10 mouse cellular contexts compared by ENCODE assay signal in the genomic region with DNA sequence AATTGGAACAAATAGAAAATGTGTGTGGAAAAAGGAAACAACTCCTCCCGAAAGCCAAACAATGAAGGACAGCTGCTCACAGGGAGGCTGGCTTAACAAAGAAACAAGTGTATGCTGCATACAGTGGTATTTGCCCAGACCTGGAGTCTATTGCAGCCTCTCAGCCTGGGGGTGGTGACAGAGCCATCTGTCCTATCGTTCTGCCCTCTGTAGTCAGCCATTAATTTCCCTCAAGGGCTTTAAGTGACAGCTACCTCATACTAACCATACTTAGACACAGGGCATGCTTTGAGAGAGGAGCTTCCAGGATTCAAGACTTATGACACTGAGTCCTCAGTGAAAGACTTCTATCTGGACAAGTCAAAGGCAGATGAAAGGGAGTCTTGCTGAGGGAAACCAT.
A peak's percentile ranks its signal among the peaks of the same experiment; 100 is the strongest.
DNase-seq lines count a peak whose midpoint lies in the region; ATAC-seq and TF ChIP-seq lines count a peak whose summit lies in the region.
"Had no signal": no experiment of that assay in that cellular context is flagged by ENCODE, and none has a peak within 500 bp of the region (broad histone marks: within the 10 kb centered on the region; RNA-seq: fewer than 3 reads in every experiment).

No protein-coding gene starts in this region.

- WGBS in heart, postnatal 0 days: 13% methylated on average over 2 of the region's 2 CpGs
- 12% methylated on average over 2 of the region's 2 CpGs for WGBS in embryonic facial prominence, embryonic 10.5 days
- whole genome bisulfite sequencing in hindbrain, embryonic 15.5 days: 4% methylated on average over 2 of the region's 2 CpGs
- WGBS in neural tube, embryonic 14.5 days: 1% methylated on average over 2 of the region's 2 CpGs

- ATAC-seq in heart, postnatal 0 days (ENCODE audit: insufficient read depth, low read depth): peak; percentile 74
- ATAC-seq in hindbrain, embryonic 15.5 days (ENCODE audit: low FRiP score, low read depth): peak; percentile 73; the same call in 1 of the 2 replicates
- ATAC-seq in neural tube, embryonic 14.5 days (ENCODE audit: low read depth): peak; percentile 89

- no peaks in the 10 kb centered on the region for H3K27me3 ChIP-seq in heart, postnatal 0 days (ENCODE audit: control insufficient read depth, insufficient read depth, low read length)
- no peaks in the 10 kb centered on the region for H3K27me3 ChIP-seq in embryonic facial prominence, embryonic 10.5 days (replicated peaks; ENCODE audit: low read depth, poor library complexity, severe bottlenecking)
- no peaks in the 10 kb centered on the region for H3K27me3 ChIP-seq in hindbrain, embryonic 15.5 days
- H3K27me3 ChIP-seq in neural tube, embryonic 14.5 days (ENCODE audit: control insufficient read depth, insufficient read depth, low read length): no peaks in the 10 kb centered on the region
- H3K27me3 ChIP-seq: embryonic facial prominence, embryonic 15.5 days; lung, embryonic 15.5 days had no signal

- H3K9me3 ChIP-seq in heart, postnatal 0 days (replicated peaks; ENCODE audit: control insufficient read depth, low read length): no peaks in the 10 kb centered on the region
- H3K9me3 ChIP-seq in embryonic facial prominence, embryonic 10.5 days: no peaks in the 10 kb centered on the region
- no peaks in the 10 kb centered on the region for H3K9me3 ChIP-seq in hindbrain, embryonic 15.5 days
- H3K9me3 ChIP-seq in neural tube, embryonic 14.5 days (ENCODE audit: control insufficient read depth, low read length): no peaks in the 10 kb centered on the region
- H3K9me3 ChIP-seq: embryonic facial prominence, embryonic 15.5 days; lung, embryonic 15.5 days had no signal

- no peak overlapping the region for H3K4me3 ChIP-seq in heart, postnatal 0 days (ENCODE audit: low read depth, low read length)
- H3K4me3 ChIP-seq in embryonic facial prominence, embryonic 10.5 days: no peak overlapping the region
- H3K4me3 ChIP-seq in hindbrain, embryonic 15.5 days: no peak overlapping the region
- H3K4me3 ChIP-seq in neural tube, embryonic 14.5 days (ENCODE audit: low read depth, low read length): no peak overlapping the region
- H3K4me3 ChIP-seq: embryonic facial prominence, embryonic 15.5 days; lung, embryonic 15.5 days had no signal

- H3K27ac ChIP-seq in heart, postnatal 0 days (ENCODE audit: low read depth): no peak overlapping the region
- H3K27ac ChIP-seq in embryonic facial prominence, embryonic 10.5 days (replicated peaks): no peak overlapping the region
- H3K27ac ChIP-seq in hindbrain, embryonic 15.5 days (replicated peaks): no peak overlapping the region
- H3K27ac ChIP-seq in neural tube, embryonic 14.5 days (ENCODE audit: low read depth, low read length): no peak overlapping the region
- H3K27ac ChIP-seq: embryonic facial prominence, embryonic 15.5 days; lung, embryonic 15.5 days had no signal

- peak; percentile 28 for DNase-seq in heart, postnatal 0 days (ENCODE audit: low spot score)
- no peak for DNase-seq in heart, adult 18-20 months
- DNase-seq in embryonic facial prominence, embryonic 10.5 days (ENCODE audit: low spot score): peak; percentile 43
- DNase-seq in cerebellum, adult 8-10 months: no peak
- no peak for DNase-seq in thymus, postnatal 4 days
- DNase-seq: adrenal gland, postnatal 36 days had no signal

- no peak for TF ChIP-seq CTCF in heart, postnatal 0 days (IDR thresholded peaks at IDR 0.05; ENCODE audit: low read depth)

- H3K4me1 ChIP-seq in heart, postnatal 0 days (ENCODE audit: control insufficient read depth, insufficient read depth): no peaks in the 10 kb centered on the region
- H3K4me1 ChIP-seq in embryonic facial prominence, embryonic 10.5 days: peaks cover 4% of the 10 kb centered on the region; the same call in 1 of the 2 replicates
- H3K4me1 ChIP-seq in hindbrain, embryonic 15.5 days (replicated peaks): 0 out of 2 replicates have a peak, but pooled peaks cover 2% of the 10 kb centered on the region
- no peaks in the 10 kb centered on the region for H3K4me1 ChIP-seq in neural tube, embryonic 14.5 days (ENCODE audit: control insufficient read depth, insufficient read depth, low read length)
- H3K4me1 ChIP-seq: embryonic facial prominence, embryonic 15.5 days; lung, embryonic 15.5 days had no signal

- TF ChIP-seq EP300 in heart, postnatal 0 days (IDR thresholded peaks at IDR 0.05; ENCODE audit: low read depth): no peak

- no peak overlapping the region for H3K4me2 ChIP-seq in heart, postnatal 0 days (ENCODE audit: low read depth, low read length)
- H3K4me2 ChIP-seq in hindbrain, embryonic 15.5 days: no peak overlapping the region
- no peak overlapping the region for H3K4me2 ChIP-seq in neural tube, embryonic 14.5 days (ENCODE audit: low read depth, low read length)
- H3K4me2 ChIP-seq: embryonic facial prominence, embryonic 15.5 days; lung, embryonic 15.5 days had no signal

- H3K9ac ChIP-seq in heart, postnatal 0 days (replicated peaks; ENCODE audit: low read depth, low read length): no peak overlapping the region
- H3K9ac ChIP-seq in hindbrain, embryonic 15.5 days: no peak overlapping the region
- no peak overlapping the region for H3K9ac ChIP-seq in neural tube, embryonic 14.5 days (replicated peaks; ENCODE audit: low read depth, low read length)
- H3K9ac ChIP-seq: embryonic facial prominence, embryonic 15.5 days; lung, embryonic 15.5 days had no signal

- no peaks in the 10 kb centered on the region for H3K36me3 ChIP-seq in heart, postnatal 0 days (replicated peaks; ENCODE audit: control insufficient read depth, insufficient read depth, low read length)
- no peaks in the 10 kb centered on the region for H3K36me3 ChIP-seq in embryonic facial prominence, embryonic 10.5 days (replicated peaks)
- no peaks in the 10 kb centered on the region for H3K36me3 ChIP-seq in hindbrain, embryonic 15.5 days
- no peaks in the 10 kb centered on the region for H3K36me3 ChIP-seq in neural tube, embryonic 14.5 days (ENCODE audit: control insufficient read depth, insufficient read depth, low read length)
- H3K36me3 ChIP-seq: embryonic facial prominence, embryonic 15.5 days; lung, embryonic 15.5 days had no signal

Comparison
In these comparisons a context has a peak if more than half of its experiments do, and no peak if none do; other contexts are left out.
1. DNase-seq: peak in heart, postnatal 0 days (single experiment) and embryonic facial prominence, embryonic 10.5 days (single experiment); none in heart, adult 18-20 months (0 of 2), cerebellum, adult 8-10 months (single experiment) and thymus, postnatal 4 days (single experiment).
2. Peak in every context shown above with its lines, with median percentiles within 50 percentile points of each other: ATAC-seq.